Mouse (Mus musculus): Measurements from ENCODE around the gene Nop16.
"Not testable (repeated sequence)": the region's sequence is repeated elsewhere in the genome, so short reads cannot be mapped to it uniquely, and the experiment has no call there.

The Nop16 gene

DNA sequence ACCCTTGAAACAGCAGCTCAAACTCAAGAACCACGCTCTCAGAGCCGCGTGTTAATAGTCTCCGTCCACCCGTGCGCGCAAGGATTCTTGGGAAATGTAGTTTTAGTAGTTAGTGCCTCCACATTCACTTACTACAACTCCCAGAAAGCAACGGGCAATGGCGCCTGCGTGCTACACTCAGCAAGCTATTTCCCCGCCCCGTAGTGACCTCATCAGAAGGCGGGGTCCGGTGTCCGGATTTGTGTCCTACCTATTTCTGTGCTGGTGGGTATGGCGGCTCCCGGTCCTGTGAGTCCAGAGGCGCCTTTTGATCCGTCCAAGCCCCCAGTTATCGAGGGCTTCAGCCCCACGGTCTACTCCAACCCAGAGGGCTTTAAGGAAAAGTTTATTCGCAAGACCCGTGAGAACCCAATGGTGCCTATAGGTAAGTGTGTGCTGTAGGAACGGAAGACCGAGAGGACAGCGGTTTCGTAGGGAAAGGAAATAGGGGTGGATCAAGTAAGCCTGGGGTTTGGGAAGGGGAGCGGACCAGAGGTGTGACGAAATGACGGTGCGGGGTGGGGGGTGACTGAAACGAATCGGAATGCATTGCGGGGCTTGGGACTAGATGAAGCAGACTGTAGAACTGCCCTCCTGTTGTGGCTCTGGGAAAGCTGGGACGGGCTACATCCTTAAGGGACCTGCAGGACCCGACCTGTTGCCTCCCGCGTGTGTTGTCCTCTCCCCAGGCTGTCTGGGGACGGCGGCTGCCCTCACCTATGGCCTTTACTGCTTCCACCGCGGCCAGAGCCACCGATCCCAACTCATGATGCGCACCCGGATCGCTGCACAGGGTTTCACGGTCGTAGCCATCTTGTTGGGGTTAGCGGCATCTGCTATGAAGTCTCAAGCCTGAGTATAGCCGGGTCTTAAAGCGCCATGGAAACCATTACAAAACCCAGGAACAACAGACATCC, at the start of gene Nop16, which contains the start of gene Higd2a:
Gene Nop16 (minus strand): TSS at position 95 of the 956 bp plus-strand sequence.
Gene Higd2a (plus strand): TSS at position 212 of the 956 bp plus-strand sequence.
- ATAC-seq (ENCODE audit: low TSS enrichment), result peak; percentile 94

DNA sequence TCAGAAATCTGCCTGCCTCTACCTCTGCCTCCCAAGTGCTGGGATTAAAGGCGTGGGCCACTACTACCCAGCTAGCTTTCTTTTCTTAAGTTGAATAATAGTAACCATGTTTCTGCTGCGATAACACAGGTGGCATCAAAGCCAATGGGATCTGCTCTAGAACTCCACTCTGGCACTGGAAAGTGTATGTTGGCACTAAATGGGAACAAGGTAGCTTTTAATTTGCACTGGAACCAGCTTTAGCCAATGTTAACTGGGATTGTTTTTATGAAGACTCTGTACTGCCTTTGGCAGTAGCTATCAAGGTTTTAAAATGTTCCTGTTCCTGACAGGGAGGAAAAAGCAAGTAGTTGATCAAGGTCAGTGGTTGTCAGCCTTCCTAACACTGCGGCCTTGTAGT, 45.1 kb upstream of the Nop16 start:
- no peak for ATAC-seq (ENCODE audit: low TSS enrichment)

DNA sequence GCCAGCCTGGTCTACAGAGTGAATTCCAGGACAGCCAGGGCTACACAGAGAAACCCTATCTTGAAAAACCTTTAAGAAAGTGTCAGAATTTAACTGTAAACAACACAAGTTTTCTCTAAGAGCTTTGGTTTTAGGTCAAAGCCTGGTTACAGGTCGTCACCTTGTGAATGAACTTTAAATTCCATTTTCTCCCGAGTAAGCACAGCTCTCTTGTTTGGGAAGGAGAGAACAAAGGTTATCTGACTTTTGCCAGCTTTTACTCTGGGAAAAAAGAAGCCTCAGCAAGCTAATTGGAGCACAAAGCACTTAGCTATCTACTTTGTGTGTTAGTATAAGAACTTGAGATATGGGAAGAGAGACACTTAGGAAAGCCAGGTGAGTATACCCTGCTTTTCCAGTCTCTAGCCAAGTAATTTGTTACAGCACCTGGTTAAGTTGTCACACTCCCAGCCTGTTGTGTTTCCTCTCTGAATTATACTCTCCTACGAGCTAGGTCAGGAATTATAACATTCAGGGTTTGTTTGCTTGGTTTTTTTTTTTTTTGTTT, 42.9 kb upstream of the Nop16 start:
- ATAC-seq (ENCODE audit: low TSS enrichment), result no peak

DNA sequence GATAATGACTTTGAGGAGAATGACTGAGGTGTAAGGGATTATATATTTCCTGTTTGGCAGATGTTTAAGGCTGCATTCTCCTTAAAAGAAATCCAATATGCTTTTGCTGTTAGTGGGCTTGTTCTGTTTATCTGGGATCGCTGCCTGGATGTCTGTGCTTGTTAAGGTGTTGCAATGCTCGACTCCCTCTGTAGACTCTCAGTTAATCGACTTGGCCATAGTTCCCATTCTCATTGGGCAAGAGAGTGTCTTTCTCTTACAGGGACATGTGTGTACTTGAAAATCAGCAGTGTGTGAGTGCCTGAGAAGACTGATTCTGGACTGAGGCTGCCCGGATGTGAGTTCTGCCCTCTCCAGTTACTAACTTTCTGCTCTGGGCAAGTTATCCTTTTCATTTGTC, 39.2 kb upstream of the Nop16 start:
- ATAC-seq (ENCODE audit: low TSS enrichment), result no peak

DNA sequence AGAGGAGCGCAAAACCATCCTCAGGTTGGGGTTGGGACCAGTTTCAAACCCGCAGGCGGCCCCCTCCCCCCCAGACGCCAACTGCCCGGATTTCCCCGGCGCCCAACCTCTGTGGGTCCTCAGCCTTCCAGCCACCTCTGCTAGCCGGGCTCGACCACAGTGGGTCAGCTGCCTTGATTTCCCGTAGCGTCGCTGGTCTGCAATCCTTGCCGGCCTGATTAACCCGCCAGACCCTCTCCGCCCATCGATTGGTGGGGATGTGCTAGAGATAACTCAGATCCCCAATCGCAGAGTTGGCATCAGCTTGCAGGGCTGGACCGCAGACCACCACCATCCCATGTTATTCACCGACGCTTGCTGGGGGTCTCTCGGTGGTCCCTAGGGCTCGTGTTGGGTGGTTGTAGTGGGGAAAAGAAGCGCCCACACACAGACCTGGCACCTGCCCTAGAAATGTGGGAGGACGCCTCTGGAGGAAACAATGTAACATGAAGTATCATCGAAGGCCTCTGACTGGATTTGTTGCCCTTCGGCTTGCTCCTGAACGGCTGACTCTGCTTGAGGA, 32.2 kb upstream of the Nop16 start:
- no peak; the same call in none of the 2 replicates for ATAC-seq (ENCODE audit: low TSS enrichment)

DNA sequence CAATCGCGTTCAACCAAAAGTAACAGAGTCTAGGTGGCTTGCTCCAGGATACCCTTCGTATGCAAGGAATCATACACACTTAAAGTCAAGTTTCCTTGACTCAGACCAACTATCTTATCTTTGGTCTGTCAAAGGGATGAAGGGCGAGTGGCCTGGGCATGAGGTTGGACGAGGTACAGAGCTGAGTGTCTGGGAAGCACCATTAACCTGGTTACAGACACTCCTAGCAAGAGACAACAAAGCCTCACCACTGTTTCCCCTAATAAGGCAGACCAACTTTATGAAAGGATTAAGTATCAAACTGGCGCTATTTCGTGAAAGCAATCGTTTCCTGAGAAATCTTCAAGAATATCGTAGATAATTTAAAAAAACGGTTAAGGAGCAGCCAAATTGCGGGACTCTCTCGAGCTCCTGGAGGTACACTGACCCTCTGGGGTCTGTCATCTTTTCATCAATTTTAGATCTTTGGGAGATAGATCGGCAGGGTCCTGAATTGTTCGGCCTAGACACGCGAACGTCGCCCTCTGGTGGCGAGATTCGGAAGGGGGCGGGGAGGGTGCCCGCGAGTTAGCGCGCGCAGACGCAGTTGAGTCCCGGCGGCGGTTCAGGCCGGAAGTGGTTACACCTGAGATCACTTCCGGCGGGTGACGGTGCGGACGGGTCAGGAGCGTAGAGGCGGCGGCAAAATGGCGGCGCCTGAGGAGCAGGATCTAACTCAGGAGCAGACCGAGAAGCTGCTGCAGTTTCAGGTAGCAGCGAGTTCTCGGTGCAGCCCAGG, 31.5 kb upstream of the Nop16 start, which contains the start of gene Faf2:
Gene Faf2 (plus strand): TSS at position 630 of the 778 bp plus-strand sequence.
- ATAC-seq (ENCODE audit: low TSS enrichment), result peak; percentile 99

DNA sequence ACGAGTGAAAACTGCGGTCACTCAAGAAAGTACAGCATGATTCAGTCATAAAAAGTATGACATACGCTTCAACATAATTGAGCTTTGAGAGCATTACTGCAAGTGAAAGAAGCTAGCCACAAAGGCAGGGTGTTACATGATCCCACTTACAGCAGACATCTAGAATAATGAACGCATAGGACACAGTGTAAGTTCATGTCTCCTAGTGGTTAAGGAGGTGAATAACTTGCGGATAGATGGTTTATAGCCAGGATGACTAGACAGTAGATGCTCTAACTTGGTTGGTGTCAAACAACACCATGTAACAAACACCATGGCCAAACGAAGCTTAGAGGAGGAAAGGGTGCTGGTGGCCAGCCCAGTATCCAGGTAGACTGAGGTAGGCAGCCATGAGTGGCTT, 27.1 kb upstream of the Nop16 start:
- ATAC-seq (ENCODE audit: low TSS enrichment), result no peak

DNA sequence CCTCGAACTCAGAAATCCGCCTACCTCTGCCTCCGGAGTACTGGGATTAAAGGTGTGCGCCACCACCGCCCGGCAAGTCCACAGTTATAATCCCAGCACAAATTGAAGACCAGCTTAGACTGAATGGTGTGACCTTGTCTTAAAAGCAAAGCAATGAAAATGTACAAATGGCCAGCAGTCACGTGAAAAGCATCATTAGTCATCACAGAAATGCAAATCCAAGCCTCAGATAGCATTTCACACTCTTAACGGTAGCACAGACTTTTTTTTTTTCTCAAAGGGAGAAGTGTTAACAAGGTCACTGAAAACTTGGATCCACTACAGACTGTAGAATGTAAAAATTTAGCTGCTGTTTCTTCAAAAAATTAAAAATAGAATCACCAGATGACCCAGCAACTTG, 26.4 kb upstream of the Nop16 start:
- ATAC-seq (ENCODE audit: low TSS enrichment), result no peak

DNA sequence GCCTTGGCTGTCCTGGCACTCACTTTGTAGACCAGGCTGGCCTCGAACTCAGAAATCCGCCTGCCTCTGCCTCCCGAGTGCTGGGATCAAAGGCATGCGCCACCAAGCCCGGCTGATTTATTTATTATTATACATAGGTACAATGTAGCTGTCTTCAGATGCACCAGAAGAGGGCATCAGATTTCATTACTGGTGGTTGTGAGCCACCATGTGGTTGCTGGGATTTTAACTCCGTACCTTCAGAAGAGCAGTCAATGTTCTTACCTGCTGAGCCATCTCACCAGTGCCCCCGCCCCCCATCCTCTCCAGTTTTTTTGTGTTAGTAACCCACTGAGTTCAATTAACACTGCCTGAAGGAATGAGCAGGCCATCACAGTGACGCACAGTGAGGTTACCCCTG, 23.3 kb upstream of the Nop16 start:
- ATAC-seq (ENCODE audit: low TSS enrichment), result not testable (repeated sequence)

DNA sequence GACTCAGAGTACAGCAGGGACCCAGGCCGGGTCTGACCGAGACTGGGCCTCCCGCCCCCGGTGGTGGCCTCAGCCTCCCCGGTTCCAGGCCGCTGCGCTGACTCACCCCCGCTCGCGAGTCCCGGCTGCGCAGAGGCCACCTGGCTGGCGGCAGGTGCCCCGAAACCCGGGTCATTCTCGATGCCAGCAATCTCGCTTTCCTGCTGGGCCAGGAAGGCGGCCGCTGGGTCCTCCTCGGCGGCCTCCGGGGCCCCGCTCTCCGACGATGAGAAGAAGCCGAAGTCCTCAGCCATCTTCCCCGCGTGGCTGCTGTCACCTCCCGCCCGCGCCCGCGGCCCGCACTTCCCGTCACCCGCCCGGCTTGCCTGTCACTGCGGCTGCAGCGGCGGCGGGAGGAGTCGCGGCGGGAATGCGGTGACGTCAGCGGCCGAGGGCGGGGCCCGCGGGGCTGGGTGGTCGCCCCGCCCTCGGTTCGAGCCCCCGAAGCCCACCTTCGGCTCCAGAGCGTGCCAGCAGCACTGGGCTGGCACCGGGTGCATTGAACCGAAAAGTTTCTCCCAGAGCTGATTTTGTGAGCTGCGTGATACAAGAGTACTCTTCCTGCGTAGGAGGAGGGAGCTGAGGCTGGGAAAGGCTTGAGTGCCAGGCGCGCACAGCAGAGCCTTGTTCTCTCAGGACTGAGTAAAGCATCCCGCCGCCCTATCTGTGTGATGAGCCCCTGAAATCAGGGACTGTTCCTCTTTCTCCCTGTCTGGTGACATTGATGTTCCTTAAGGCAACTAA, 21.3 kb upstream of the Nop16 start, which contains the start of gene Cltb:
Gene Cltb (minus strand): TSS at position 373 of the 783 bp plus-strand sequence.
- ATAC-seq (ENCODE audit: low TSS enrichment), result peak; percentile 87

DNA sequence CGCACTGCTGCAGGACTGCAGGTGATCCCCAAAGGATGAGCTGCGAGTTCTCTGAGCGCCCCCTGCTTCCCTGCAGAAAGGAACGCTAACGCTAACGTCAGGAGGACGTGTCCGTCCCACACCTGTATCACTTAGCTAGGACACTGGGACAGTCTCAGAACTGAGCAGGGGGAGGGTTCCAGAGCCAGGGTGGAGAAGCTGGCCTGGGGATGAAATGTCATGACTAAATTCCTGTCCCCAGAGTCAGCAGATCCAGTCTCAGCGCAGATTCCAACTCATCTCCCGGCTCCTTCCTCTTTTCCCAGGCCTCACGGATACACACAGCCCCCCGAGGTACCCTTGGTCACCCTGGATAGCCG, 20.7 kb upstream of the Nop16 start:
- peak; percentile 45; the same call in 1 of the 2 replicates for ATAC-seq (ENCODE audit: low TSS enrichment)

DNA sequence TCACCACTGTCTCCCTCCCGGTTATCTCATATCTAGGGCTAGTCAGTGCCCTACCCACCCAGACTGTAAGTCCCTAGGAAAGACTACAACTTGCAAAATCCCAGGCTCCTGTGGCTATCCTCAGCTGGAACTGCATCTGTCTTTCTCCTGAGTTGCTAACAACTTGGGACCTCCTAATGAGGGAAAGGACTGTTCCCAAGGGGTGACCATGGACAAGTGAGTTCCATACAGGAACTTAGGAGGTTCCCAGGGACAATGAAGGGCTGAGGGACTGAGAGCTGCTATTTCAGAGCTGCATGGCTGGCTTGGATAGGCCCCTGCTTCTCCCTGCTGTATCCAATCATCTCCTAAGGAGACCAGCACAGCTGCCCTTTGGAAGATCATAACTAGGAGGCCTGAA, 19.4 kb upstream of the Nop16 start:
- no peak for ATAC-seq (ENCODE audit: low TSS enrichment)

DNA sequence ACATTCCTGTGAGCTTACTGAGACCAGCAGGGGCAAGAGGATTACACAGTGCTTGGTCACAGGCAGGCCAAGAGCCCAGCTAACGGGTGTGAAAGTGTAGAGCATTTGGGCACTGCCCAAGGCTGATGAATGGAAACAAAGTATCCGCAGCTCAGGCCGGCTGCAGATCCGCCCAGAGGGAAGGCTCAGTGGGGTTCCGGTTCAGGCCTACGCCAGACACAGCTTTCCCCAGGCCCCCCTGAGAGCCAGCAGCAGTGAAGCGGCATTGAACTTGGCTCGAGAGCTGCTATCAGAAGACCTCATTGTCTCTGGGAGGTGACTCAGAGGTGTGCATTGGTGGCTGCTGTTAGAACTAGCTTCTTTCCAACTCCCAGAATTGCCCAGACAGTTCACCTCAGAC, 18.8 kb upstream of the Nop16 start:
- peak; percentile 20; the same call in 1 of the 2 replicates for ATAC-seq (ENCODE audit: low TSS enrichment)

DNA sequence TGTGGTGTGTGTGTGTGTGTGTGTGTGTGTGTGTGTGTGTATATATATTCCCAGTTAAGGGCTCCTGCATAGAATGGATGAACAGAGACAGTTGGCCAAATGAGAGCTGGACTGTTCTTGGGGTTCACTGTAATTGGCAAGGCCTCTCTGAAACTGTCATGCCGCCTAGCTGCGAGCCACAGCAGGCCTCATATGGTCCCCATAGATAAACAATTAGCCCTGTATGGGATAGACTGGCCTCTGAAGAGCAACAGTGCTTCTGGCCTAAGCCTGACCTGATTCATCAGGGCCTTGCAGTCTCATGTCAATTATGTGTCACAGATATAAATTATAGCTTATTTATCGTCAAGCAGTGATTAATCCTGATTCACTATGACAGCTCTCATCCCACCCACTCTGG, 18.1 kb upstream of the Nop16 start:
- ATAC-seq (ENCODE audit: low TSS enrichment), result no peak

DNA sequence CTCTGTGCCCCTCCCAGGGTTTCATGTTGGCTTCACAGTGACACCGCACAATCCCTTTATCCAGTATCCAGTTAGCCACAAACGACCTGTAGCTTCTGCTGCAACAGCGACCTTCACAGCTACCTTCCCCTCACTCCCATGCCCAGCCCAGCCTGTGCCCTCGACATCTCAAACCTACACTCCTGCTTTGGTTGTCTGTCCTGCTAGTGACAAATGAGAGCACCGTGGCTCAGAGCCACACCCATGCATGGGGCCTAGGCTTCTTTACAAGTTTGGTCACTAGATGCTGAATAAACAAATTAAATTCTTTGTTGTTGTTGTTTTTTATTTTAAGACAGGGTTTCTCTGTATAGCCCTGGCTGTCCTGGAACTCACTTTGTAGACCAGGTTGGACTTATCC, 17.3 kb upstream of the Nop16 start:
- ATAC-seq (ENCODE audit: low TSS enrichment), result no peak

DNA sequence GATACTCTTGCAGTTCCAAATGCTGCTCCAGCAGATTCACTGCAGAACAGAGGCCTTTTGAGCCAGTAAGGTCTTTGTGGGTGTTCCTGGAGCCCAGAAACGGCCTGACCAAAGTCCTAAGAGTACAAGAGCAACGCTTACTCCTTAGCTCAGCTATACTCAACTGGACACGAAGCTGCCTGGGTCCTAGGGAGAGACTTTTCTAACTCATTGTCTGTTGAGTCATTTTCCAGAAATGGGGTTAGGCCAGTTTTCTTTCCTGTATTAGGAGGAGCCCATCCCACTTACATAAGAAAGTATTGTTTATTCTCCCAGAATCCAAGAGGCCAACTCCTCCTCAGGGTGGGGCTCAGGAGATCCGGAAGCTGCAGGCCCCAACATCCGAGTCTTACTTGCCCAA, 15.5 kb upstream of the Nop16 start:
- no peak for ATAC-seq (ENCODE audit: low TSS enrichment)

DNA sequence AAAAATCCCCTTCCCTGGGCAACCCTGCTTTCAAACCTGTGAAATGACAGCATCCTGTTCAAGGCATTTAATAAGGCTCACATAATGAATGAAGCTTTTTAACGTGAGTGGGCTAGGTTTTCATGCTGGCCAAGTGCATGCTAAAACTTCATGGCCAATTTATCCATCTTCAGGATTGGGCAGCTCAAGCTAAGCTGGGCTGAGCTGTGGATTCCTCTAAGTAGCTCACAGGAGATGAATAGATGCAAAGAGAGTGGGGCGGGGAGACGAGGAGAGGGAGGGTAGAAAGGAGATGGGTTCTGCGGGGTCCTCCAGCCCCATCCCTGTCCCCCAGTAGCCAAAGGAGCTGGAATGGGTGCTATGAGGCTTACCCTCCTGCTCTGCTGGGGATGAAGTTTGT, 14.3 kb upstream of the Nop16 start:
- no peak for ATAC-seq (ENCODE audit: low TSS enrichment)

DNA sequence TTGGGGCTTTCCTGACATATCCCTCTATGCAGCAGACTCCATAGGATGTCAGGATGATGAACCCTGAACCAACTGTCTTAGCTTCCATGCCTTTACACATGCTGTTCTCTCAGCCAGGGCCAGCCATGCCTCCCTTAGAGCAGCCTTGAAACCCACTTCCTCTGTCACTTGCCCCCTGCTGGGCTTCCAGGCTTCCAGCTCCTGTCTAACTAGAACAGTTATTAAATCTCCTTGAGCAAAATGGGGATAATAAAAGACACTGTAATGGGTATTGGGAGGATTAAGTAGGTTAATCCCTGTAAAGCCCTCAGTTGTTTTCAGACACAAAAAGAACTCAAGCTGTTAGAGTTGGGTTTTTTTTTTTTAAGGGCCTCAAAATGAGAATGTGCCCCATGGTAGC, 13.6 kb upstream of the Nop16 start:
- ATAC-seq (ENCODE audit: low TSS enrichment), result no peak

DNA sequence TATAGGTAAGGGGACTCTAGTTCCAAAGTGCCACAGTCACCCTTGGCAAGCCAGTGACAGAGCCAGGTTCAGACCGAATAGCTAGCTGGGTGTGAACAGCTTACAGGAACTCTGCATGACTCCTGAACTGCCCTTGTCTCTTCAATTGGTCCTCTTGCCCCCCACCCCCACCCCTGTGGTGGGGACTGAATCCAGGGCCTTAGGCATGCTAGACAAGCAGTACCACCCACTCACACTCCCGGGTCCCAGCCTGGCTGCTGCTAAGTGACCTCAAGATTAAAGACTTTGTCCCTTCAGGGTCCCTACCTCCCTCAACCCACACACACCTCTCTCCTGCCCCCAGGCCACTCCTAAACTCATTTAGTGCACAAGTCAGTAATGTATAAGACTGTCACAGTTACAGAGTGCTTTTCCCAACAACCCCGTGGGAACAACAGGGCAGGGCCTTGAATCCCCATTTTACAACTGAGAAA, 12.8 kb upstream of the Nop16 start:
- ATAC-seq (ENCODE audit: low TSS enrichment), result no peak

DNA sequence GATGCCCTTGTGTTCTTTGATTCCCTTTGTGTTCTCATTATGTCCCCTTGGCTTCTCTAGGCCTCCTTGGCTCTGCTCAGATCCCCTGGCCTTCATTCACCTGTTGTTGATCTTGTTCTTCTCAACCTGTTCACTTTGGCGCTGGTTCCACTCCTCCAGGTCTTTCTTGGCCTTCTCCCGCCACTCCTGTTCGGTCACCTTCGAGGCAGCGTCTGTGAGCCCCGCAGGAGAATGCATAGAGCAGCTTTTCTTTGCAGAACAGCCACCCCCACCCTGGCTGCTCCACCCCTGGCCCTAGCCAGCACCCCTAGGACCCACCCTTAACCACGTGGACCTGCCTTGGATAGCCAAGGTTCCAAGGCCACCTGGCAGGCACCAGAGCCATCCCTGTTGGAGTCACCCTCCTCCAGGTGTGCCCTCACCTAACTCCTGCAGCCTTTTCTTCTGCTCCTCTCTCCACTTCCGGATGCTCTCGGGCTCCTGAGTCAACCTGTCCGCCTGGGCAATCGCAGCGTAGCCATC, 8.8 kb upstream of the Nop16 start:
- no peak for ATAC-seq (ENCODE audit: low TSS enrichment)

DNA sequence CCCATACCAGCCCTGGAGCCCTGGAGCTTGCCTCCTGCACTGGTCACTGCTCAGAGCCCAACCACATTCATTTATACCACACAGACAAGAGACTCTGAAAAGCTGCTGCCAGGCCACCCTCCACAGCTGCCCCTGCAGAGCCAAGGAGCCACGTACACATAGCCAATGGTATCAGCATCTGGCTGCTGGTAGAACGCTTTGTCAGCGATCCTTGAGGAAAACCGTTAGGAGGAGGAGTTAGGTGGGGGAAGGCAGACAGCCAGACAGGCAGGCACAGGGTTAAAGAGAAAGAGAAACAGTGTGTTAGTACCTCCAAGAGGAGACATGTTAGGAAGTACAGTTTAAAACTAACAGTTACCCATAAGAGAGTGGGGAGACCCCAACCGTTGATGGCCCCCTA, 7.0 kb upstream of the Nop16 start:
- ATAC-seq (ENCODE audit: low TSS enrichment), result no peak
